In genomic region chr7:99555862-99556261, GRCm38 (mm10) we compare ENCODE assay signal across 8 mouse cellular contexts. TPM values are rescaled to one million over a fixed set of nuclear protein-coding genes. Genes with fewer than 3 reads are reported as not detected.
A peak's percentile ranks its signal among the peaks of the same experiment; 100 is the strongest.
DNase-seq lines count a peak whose midpoint lies in the region; ATAC-seq and TF ChIP-seq lines count a peak whose summit lies in the region.

No protein-coding gene starts in this region.

- peak; percentile 68 for DNase-seq in forebrain, embryonic 11.5 days (ENCODE audit: low spot score)
- DNase-seq in adipocyte (ENCODE audit: low spot score): peak; percentile 57
- DNase-seq in embryo, embryonic 10.5 days (ENCODE audit: low spot score): peak; percentile 77
- peak; percentile 60 to 77 for DNase-seq in layer of hippocampus, adult 2 months (ENCODE audit: low spot score in 2 of 2)
- peak; percentile 58 for DNase-seq in right cerebral cortex, postnatal 4 days

- no peak overlapping the region for H3K27ac ChIP-seq in forebrain, embryonic 11.5 days (ENCODE audit: low read depth, low read length)
- no peak overlapping the region for H3K27ac ChIP-seq in forebrain, embryonic 12.5 days
- no peak overlapping the region for H3K27ac ChIP-seq in heart, embryonic 15.5 days
- H3K27ac ChIP-seq in layer of hippocampus, adult 2 months: peak overlapping the region; percentile 73
- peak overlapping the region; percentile 25; the same call in 1 of the 2 replicates for H3K27ac ChIP-seq in lung, embryonic 15.5 days

- H3K9ac ChIP-seq in forebrain, embryonic 11.5 days (ENCODE audit: low read length): no peak overlapping the region
- no peak overlapping the region for H3K9ac ChIP-seq in forebrain, embryonic 12.5 days
- H3K9ac ChIP-seq in heart, embryonic 15.5 days: peak overlapping the region; percentile 26; the same call in 1 of the 2 replicates
- no peak overlapping the region for H3K9ac ChIP-seq in lung, embryonic 15.5 days

- H3K4me2 ChIP-seq in forebrain, embryonic 11.5 days (ENCODE audit: low read depth, low read length, severe bottlenecking): no peak overlapping the region
- no peak overlapping the region for H3K4me2 ChIP-seq in forebrain, embryonic 12.5 days
- H3K4me2 ChIP-seq in heart, embryonic 15.5 days: no peak overlapping the region
- H3K4me2 ChIP-seq in lung, embryonic 15.5 days: no peak overlapping the region

- peaks cover 7% of the 10 kb centered on the region; the same call in 1 of the 2 replicates for H3K4me1 ChIP-seq in forebrain, embryonic 11.5 days (replicated peaks; ENCODE audit: control insufficient read depth, insufficient read depth, low read length)
- peaks cover 16% of the 10 kb centered on the region for H3K4me1 ChIP-seq in forebrain, embryonic 12.5 days
- H3K4me1 ChIP-seq in heart, embryonic 15.5 days (replicated peaks): peaks cover 34% of the 10 kb centered on the region
- H3K4me1 ChIP-seq in lung, embryonic 15.5 days: peaks cover 50% of the 10 kb centered on the region

- no peaks in the 10 kb centered on the region for H3K36me3 ChIP-seq in forebrain, embryonic 11.5 days (ENCODE audit: control insufficient read depth, insufficient read depth, low read length)
- H3K36me3 ChIP-seq in forebrain, embryonic 12.5 days (replicated peaks): peaks cover 2% of the 10 kb centered on the region; the same call in 1 of the 2 replicates
- no peaks in the 10 kb centered on the region for H3K36me3 ChIP-seq in heart, embryonic 15.5 days
- peaks cover 6% of the 10 kb centered on the region; the same call in 1 of the 2 replicates for H3K36me3 ChIP-seq in lung, embryonic 15.5 days

- no peaks in the 10 kb centered on the region for H3K9me3 ChIP-seq in forebrain, embryonic 11.5 days (ENCODE audit: control insufficient read depth, low read length)
- no peaks in the 10 kb centered on the region for H3K9me3 ChIP-seq in forebrain, embryonic 12.5 days
- H3K9me3 ChIP-seq in heart, embryonic 15.5 days (replicated peaks): no peaks in the 10 kb centered on the region
- no peaks in the 10 kb centered on the region for H3K9me3 ChIP-seq in lung, embryonic 15.5 days

- 29% methylated on average over 6 of the region's 6 CpGs for WGBS in forebrain, embryonic 11.5 days
- WGBS in forebrain, embryonic 12.5 days: 33% methylated on average over 6 of the region's 6 CpGs
- 36% methylated on average over 6 of the region's 6 CpGs for WGBS in heart, embryonic 15.5 days
- 30% methylated on average over 6 of the region's 6 CpGs for WGBS in lung, embryonic 15.5 days

- no peak overlapping the region for H3K4me3 ChIP-seq in forebrain, embryonic 11.5 days (ENCODE audit: low read depth, low read length)
- H3K4me3 ChIP-seq in forebrain, embryonic 12.5 days (replicated peaks): no peak overlapping the region
- H3K4me3 ChIP-seq in heart, embryonic 15.5 days: no peak overlapping the region
- no peak overlapping the region for H3K4me3 ChIP-seq in layer of hippocampus, adult 2 months
- H3K4me3 ChIP-seq in lung, embryonic 15.5 days: no peak overlapping the region

- no peak for ATAC-seq in forebrain, embryonic 11.5 days (replicated peaks; ENCODE audit: low FRiP score)
- ATAC-seq in forebrain, embryonic 12.5 days (ENCODE audit: low FRiP score): no peak
- peak; percentile 60 for ATAC-seq in heart, embryonic 15.5 days (replicated peaks; ENCODE audit: insufficient number of reproducible peaks, insufficient read depth, low FRiP score, low read depth)
- no peak for ATAC-seq in lung, embryonic 15.5 days (ENCODE audit: borderline replicate concordance, extremely low read depth, low FRiP score, low TSS enrichment)

- H3K27me3 ChIP-seq in forebrain, embryonic 11.5 days (ENCODE audit: control insufficient read depth, insufficient read depth, low read length): no peaks in the 10 kb centered on the region
- H3K27me3 ChIP-seq in forebrain, embryonic 12.5 days: no peaks in the 10 kb centered on the region
- H3K27me3 ChIP-seq in heart, embryonic 15.5 days: no peaks in the 10 kb centered on the region
- H3K27me3 ChIP-seq in lung, embryonic 15.5 days: no peaks in the 10 kb centered on the region

- peak; percentile 93 for TF ChIP-seq CTCF in layer of hippocampus, adult 2 months (conservative IDR thresholded peaks at IDR 0.05)

RNA-seq across cellular contexts. Expression of gene Arrb1, which starts 20.6 kb away (rescaled TPM):
- 4.0 and 4.2 TPM in 2 replicates for polyA plus RNA-seq in forebrain, embryonic 11.5 days (2014; fragmentation: Nextera tagmentation; extraction: Ambion mirVana)
- polyA plus RNA-seq in forebrain, embryonic 12.5 days (2016; fragmentation: Nextera tagmentation; extraction: Ambion mirVana): 10.8 and 12.2 TPM in 2 replicates
- 4.7 and 8.0 TPM in 2 replicates for polyA plus RNA-seq in heart, embryonic 15.5 days (2015; fragmentation: Nextera tagmentation; extraction: Ambion mirVana)
- total RNA-seq in layer of hippocampus, adult 2 months (2021): 100 to 1,000 TPM; 143 to 148 TPM
- 16.1 and 17.5 TPM in 2 replicates for polyA plus RNA-seq in lung, embryonic 15.5 days (2015; fragmentation: Nextera tagmentation; extraction: Ambion mirVana)

Comparison
In these comparisons a context has a peak if more than half of its experiments do, and no peak if none do; other contexts are left out.
1. H3K27ac ChIP-seq: peak in layer of hippocampus, adult 2 months (single experiment) and lung, embryonic 15.5 days (single experiment); none in forebrain, embryonic 11.5 days (single experiment), forebrain, embryonic 12.5 days (single experiment) and heart, embryonic 15.5 days (single experiment).
2. Peak in every context shown above with its lines, with median percentiles within 50 percentile points of each other: DNase-seq.